Mouse (Mus musculus): ENCODE data around the gene Myo6. TPM values are rescaled to one million over a fixed set of nuclear protein-coding genes. Genes with fewer than 3 reads are reported as not detected.

Myo6 gene
- polyA plus RNA-seq, 1 experiment from 2014 or later, result 19.7 TPM

- H3K36me3 ChIP-seq, result no peaks in the 10 kb centered on the region
- H3K27me3 ChIP-seq, result no peaks in the 10 kb centered on the region
- H3K4me2 ChIP-seq, result no peak overlapping the region
- no peak overlapping the region for H3K9ac ChIP-seq
- no peaks in the 10 kb centered on the region for H3K9me3 ChIP-seq
- ATAC-seq (ENCODE audit: low FRiP score), result no peak
- H3K27ac ChIP-seq, result no peak overlapping the region
- 87% methylated on average over 3 of the region's 3 CpGs for WGBS
- H3K4me3 ChIP-seq, result no peak overlapping the region
- H3K4me1 ChIP-seq (replicated peaks), result no peaks in the 10 kb centered on the region
Measured at GRCm38 (mm10) chr9:80260905-80261304, 96.1 kb downstream of the Myo6 start.

- WGBS, result 63% methylated on average over 8 of the region's 8 CpGs
- Histone ChIP-seq H3K4me3 (no peak overlapping the region), H3K27ac (no peak overlapping the region), H3K36me3 (no peaks in the 10 kb centered on the region), H3K9ac (no peak overlapping the region), H3K27me3 (no peaks in the 10 kb centered on the region), H3K4me1 (replicated peaks) (no peaks in the 10 kb centered on the region), H3K9me3 (no peaks in the 10 kb centered on the region), H3K4me2 (no peak overlapping the region)
- ATAC-seq (ENCODE audit: low FRiP score), result no peak
Measured at GRCm38 (mm10) chr9:80262367-80263026, 97.7 kb downstream of the Myo6 start.

DNA sequence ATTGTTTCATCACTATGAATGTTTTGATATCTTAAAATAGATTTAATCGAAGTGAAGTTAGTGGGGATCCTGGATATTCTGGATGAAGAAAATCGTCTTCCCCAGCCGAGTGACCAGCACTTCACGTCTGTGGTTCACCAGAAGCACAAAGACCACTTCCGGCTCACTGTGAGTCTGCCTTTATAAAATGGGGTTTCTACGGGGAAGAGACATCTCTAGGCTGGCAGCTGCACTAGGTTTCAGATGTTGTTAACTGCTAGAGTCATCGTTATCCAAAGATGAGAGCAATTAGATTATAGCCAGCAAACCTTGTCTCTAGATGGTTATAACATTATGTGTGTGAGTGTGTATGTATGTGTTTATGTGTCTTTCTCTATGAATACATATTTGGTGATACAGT, 101.3 kb downstream of the Myo6 start:
- H3K9me3 ChIP-seq, result no peaks in the 10 kb centered on the region
- H3K4me2 ChIP-seq, result no peak overlapping the region
- H3K4me1 ChIP-seq (replicated peaks), result no peaks in the 10 kb centered on the region
- H3K9ac ChIP-seq, result no peak overlapping the region
- ATAC-seq (ENCODE audit: low FRiP score), result no peak
- no peaks in the 10 kb centered on the region for H3K27me3 ChIP-seq
- H3K27ac ChIP-seq, result no peak overlapping the region
- 89% methylated on average over 7 of the region's 7 CpGs for WGBS
- no peaks in the 10 kb centered on the region for H3K36me3 ChIP-seq
- no peak overlapping the region for H3K4me3 ChIP-seq

- Histone ChIP-seq H3K4me2 (no peak overlapping the region), H3K9ac (no peak overlapping the region), H3K27me3 (no peaks in the 10 kb centered on the region), H3K4me1 (replicated peaks) (no peaks in the 10 kb centered on the region), H3K36me3 (no peaks in the 10 kb centered on the region), H3K27ac (no peak overlapping the region), H3K4me3 (no peak overlapping the region), H3K9me3 (no peaks in the 10 kb centered on the region)
- ATAC-seq (ENCODE audit: low FRiP score), result no peak
- WGBS, result 89% methylated on average over 7 of the region's 7 CpGs
Measured at GRCm38 (mm10) chr9:80266507-80266906, 101.7 kb downstream of the Myo6 start.

DNA sequence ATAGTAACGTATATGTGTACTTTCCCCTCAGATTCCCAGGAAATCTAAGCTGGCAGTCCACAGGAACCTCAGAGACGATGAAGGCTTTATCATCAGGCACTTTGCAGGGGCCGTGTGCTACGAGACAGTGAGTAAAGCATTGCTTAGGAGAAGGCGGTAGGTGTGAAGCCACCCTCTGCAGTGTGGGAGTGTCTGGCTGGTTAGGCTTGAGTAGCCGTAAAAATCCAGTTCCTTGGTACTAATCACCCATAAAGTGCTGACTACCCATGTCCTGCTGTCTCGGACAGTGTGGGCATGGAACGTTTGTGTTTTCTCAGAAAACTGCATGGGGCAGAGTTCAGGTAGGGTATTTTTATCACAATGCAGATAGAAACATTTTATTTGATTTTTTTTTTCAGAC, 104.8 kb downstream of the Myo6 start:
- 82% methylated on average over 8 of the region's 8 CpGs for WGBS
- H3K36me3 ChIP-seq, result no peaks in the 10 kb centered on the region

DNA sequence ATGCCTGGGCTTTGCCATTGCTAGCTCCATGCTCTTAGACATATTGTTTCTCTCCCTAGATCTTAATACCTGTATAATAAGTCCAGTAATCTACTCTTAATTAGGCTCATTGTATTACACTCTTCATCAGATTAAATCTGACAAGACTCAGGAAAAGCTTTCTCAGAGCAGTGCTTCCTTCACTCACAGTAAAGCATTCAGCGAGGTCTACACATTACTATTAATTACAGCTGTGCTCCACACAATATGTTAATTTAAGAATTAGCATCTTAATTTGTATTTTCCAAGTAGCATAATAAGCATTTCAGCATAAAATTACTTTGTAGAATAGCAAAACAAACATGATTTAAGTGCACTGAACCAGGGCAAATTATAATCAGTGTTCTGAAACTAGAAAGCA, 108.1 kb downstream of the Myo6 start:
- no peak overlapping the region for H3K27ac ChIP-seq
- H3K9ac ChIP-seq, result no peak overlapping the region
- H3K36me3 ChIP-seq, result 0 out of 2 replicates have a peak, but pooled peaks cover 3% of the 10 kb centered on the region
- H3K27me3 ChIP-seq, result no peaks in the 10 kb centered on the region
- H3K4me1 ChIP-seq (replicated peaks), result peaks cover 4% of the 10 kb centered on the region; the same call in 1 of the 2 replicates
- no peaks in the 10 kb centered on the region for H3K9me3 ChIP-seq
- H3K4me3 ChIP-seq, result no peak overlapping the region
- H3K4me2 ChIP-seq, result no peak overlapping the region
- ATAC-seq (ENCODE audit: low FRiP score), result peak; percentile 36; the same call in 1 of the 2 replicates
- WGBS, result 56% methylated on average over 1 of the region's 1 CpGs

More for the DNA sequence above, 104.8 kb downstream of the Myo6 start:
- H3K27ac ChIP-seq, result no peak overlapping the region
- H3K9me3 ChIP-seq, result no peaks in the 10 kb centered on the region
- no peak for ATAC-seq (ENCODE audit: low FRiP score)
- H3K4me1 ChIP-seq (replicated peaks), result peaks cover 4% of the 10 kb centered on the region; the same call in 1 of the 2 replicates
- no peak overlapping the region for H3K9ac ChIP-seq
- no peaks in the 10 kb centered on the region for H3K27me3 ChIP-seq
- no peak overlapping the region for H3K4me3 ChIP-seq
- no peak overlapping the region for H3K4me2 ChIP-seq

- Histone ChIP-seq H3K36me3 (0 out of 2 replicates have a peak, but pooled peaks cover 3% of the 10 kb centered on the region), H3K4me1 (replicated peaks) (peaks cover 4% of the 10 kb centered on the region; the same call in 1 of the 2 replicates), H3K9ac (no peak overlapping the region), H3K9me3 (no peaks in the 10 kb centered on the region), H3K4me3 (no peak overlapping the region), H3K4me2 (no peak overlapping the region), H3K27me3 (no peaks in the 10 kb centered on the region), H3K27ac (no peak overlapping the region)
- ATAC-seq (ENCODE audit: low FRiP score), result no peak
- WGBS, result 86% methylated on average over 8 of the region's 8 CpGs
Measured at GRCm38 (mm10) chr9:80275053-80275771, 110.4 kb downstream of the Myo6 start.

DNA sequence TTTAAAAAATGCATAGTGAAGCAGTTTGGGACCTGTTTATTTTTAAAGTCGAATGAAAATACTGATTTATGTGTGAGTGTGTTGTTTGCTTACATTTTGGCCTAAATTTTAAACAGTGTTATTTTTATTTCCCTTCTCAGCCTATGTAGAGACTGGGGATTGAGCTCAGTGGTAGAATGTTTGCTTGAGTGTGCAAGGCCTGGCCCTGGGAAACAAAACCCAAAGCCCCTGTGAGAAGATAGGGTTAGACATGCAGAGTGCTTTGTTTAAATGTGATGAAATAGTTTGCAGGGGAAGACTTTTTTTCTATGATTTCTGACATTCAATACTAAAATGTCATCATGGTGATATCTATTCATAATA, 110.9 kb downstream of the Myo6 start:
- 93% methylated on average over 1 of the region's 1 CpGs for WGBS
- Histone ChIP-seq H3K36me3 (0 out of 2 replicates have a peak, but pooled peaks cover 3% of the 10 kb centered on the region), H3K9ac (no peak overlapping the region)

GRCm38 (mm10) chr9:80277157-80277556, 112.3 kb downstream of the Myo6 start:
- no peaks in the 10 kb centered on the region for H3K9me3 ChIP-seq
- no peak overlapping the region for H3K9ac ChIP-seq
- no peak for ATAC-seq (ENCODE audit: low FRiP score)
- 0 out of 2 replicates have a peak, but pooled peaks cover 3% of the 10 kb centered on the region for H3K36me3 ChIP-seq
- peaks cover 4% of the 10 kb centered on the region; the same call in 1 of the 2 replicates for H3K4me1 ChIP-seq (replicated peaks)
- no peak overlapping the region for H3K4me2 ChIP-seq
- WGBS, result 51% methylated on average over 2 of the region's 2 CpGs
- H3K27ac ChIP-seq, result no peak overlapping the region
- H3K27me3 ChIP-seq, result no peaks in the 10 kb centered on the region
- no peak overlapping the region for H3K4me3 ChIP-seq

More for the DNA sequence above, 110.9 kb downstream of the Myo6 start:
- Histone ChIP-seq H3K27ac (no peak overlapping the region), H3K9me3 (no peaks in the 10 kb centered on the region), H3K4me3 (no peak overlapping the region), H3K4me1 (replicated peaks) (peaks cover 4% of the 10 kb centered on the region; the same call in 1 of the 2 replicates), H3K4me2 (no peak overlapping the region), H3K27me3 (no peaks in the 10 kb centered on the region)
- no peak for ATAC-seq (ENCODE audit: low FRiP score)

DNA sequence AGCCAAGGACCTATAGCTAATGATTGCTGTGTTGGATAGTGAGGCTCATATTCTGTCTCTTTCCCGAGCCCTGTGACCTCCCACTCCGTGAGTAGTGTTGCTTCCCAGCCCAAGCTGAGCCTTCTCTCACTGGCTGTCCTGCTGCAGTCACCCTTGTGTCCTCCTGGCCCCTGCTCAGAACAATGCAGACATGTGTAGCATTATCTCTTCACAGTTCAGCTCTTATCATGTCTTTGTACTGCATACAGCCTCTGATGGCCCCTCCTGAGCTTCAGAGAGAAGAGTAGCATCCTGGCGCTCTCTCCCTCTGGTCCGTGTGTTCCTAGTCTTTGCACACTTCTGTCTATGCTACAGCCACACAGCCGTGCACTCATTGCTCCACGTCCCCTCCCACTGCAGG, 112.9 kb downstream of the Myo6 start:
- no peak for ATAC-seq (ENCODE audit: low FRiP score)

DNA sequence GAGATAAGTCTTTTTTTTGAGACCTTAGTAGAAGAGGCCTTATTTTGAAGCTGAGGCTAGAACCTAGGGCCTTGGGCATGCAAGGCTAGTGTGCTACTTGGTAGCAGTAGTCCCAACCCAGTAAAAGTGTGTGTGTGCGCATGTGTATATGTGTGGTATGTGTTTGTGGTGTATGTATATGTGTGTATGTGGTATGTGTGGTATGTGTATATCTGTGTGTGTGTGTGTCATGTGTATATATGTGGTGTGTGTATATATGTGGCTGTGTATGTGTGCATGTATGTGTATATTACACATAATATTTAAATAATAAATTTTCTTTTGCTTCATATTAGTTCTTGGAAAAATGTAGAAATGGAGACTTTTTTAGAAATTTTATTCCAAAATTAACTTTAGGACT, 115.9 kb downstream of the Myo6 start:
- no peak for ATAC-seq (ENCODE audit: low FRiP score)
- H3K27ac ChIP-seq, result no peak overlapping the region
- no peak overlapping the region for H3K4me3 ChIP-seq
- H3K9me3 ChIP-seq, result no peaks in the 10 kb centered on the region
- H3K27me3 ChIP-seq, result no peaks in the 10 kb centered on the region
- 97% methylated on average over 1 of the region's 1 CpGs for WGBS
- H3K4me2 ChIP-seq, result no peak overlapping the region
- H3K9ac ChIP-seq, result no peak overlapping the region
- peaks cover 7% of the 10 kb centered on the region; the same call in 1 of the 2 replicates for H3K36me3 ChIP-seq
- no peaks in the 10 kb centered on the region for H3K4me1 ChIP-seq (replicated peaks)

More for the DNA sequence above, 112.9 kb downstream of the Myo6 start:
- no peaks in the 10 kb centered on the region for H3K9me3 ChIP-seq
- H3K27ac ChIP-seq, result no peak overlapping the region
- H3K9ac ChIP-seq, result no peak overlapping the region
- WGBS, result 71% methylated on average over 6 of the region's 6 CpGs
- 0 out of 2 replicates have a peak, but pooled peaks cover 3% of the 10 kb centered on the region for H3K36me3 ChIP-seq
- H3K4me2 ChIP-seq, result no peak overlapping the region
- no peaks in the 10 kb centered on the region for H3K27me3 ChIP-seq
- no peak overlapping the region for H3K4me3 ChIP-seq
- H3K4me1 ChIP-seq (replicated peaks), result no peaks in the 10 kb centered on the region

DNA sequence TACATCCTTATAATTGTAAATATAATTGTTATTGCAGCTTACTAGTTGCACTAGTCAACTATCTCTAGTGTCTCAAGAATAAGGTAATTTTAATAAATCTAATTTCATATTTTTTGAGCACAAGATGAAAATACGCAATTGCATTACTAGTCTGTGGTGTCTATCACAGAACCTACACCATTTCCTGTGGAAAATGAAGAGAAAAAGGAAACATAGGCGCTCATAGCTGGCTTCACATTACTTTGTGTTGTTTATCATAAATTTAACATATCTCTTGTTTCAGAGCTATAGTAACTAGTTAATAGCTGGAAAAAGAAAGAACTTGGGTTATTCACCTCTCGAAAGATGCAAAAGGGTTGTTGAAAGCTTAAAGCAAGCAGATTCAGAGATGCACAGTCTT, 117.6 kb downstream of the Myo6 start:
- no peak overlapping the region for H3K4me2 ChIP-seq
- peaks cover 4% of the 10 kb centered on the region; the same call in 1 of the 2 replicates for H3K36me3 ChIP-seq
- H3K27ac ChIP-seq, result no peak overlapping the region
- H3K9ac ChIP-seq, result no peak overlapping the region
- H3K27me3 ChIP-seq, result no peaks in the 10 kb centered on the region
- H3K9me3 ChIP-seq, result no peaks in the 10 kb centered on the region
- 97% methylated on average over 3 of the region's 3 CpGs for whole genome bisulfite sequencing
- H3K4me3 ChIP-seq, result no peak overlapping the region
- ATAC-seq (ENCODE audit: low FRiP score), result no peak
- H3K4me1 ChIP-seq (replicated peaks), result no peaks in the 10 kb centered on the region

Measured in hindbrain, embryonic 13.5 days (tissue).